Mouse (Mus musculus) liver, embryonic 14.5 days (tissue): ENCODE measurements around the gene Acaca. TPM values are rescaled to one million over a fixed set of nuclear protein-coding genes. Genes with fewer than 3 reads are reported as not detected.

ENCODE experiments used
- ATAC-seq: fragments of 200-750 bp; cut with Nextera tagmentation; 2 replicates; pipeline ENCODE4 v1.8.0; 2017; ENCODE audit warnings: moderate number of reproducible peaks, mild to moderate bottlenecking, moderate library complexity; ENCODE audit not compliant: insufficient read depth
- DNase-seq, 3 experiments: peaks; one replicate each; pipeline ENCODE4 v3.0.0-alpha.2; 2012 to 2013; ENCODE audit warnings: low read depth in 3 of 3, low spot score in 3 of 3
- H3K27ac ChIP-seq: fragments of 300-500 bp; sonication (generic); 2 replicates; pipeline ENCODE4 v1.5.1; 2014; ENCODE audit warnings: moderate library complexity, mild to moderate bottlenecking, control low read depth, inconsistent platforms
- H3K27me3 ChIP-seq: fragments of 300-500 bp; sonication (generic); 2 replicates; pipeline ENCODE4 v1.6.1; 2014; ENCODE audit warnings: mild to moderate bottlenecking, low read length, moderate library complexity; ENCODE audit not compliant: control insufficient read depth, insufficient read depth
- H3K36me3 ChIP-seq: fragments of 300-500 bp; sonication (generic); replicated peaks from 2 replicates; pipeline ENCODE4 v1.6.1; 2014; ENCODE audit warnings: low read depth; ENCODE audit not compliant: control insufficient read depth, insufficient read depth
- H3K4me1 ChIP-seq, 2 experiments: fragments of 200-500 bp in 1 of 2; fragments of 300-500 bp in 1 of 2; sonication (generic) in 1 of 2; replicated peaks; 2 replicates each; pipeline ENCODE4 v1.6.1; 2012 to 2014; ENCODE audit warnings: antibody characterized with exemption in 1 of 2, inconsistent platforms in 1 of 2, low read length in 1 of 2; ENCODE audit not compliant: control insufficient read depth in 2 of 2, insufficient read depth in 2 of 2
- H3K4me2 ChIP-seq: fragments of 300-500 bp; sonication (generic); 2 replicates; pipeline ENCODE4 v1.6.1; 2014; ENCODE audit warnings: low read depth, mild to moderate bottlenecking, control low read depth, moderate library complexity
- H3K4me3 ChIP-seq, 2 experiments: fragments of 200-500 bp in 1 of 2; fragments of 300-500 bp in 1 of 2; sonication (generic) in 1 of 2; 2 replicates each; pipeline ENCODE4 v1.5.1; 2012 to 2014; ENCODE audit warnings: low read depth in 2 of 2, low read length in 2 of 2, mild to moderate bottlenecking in 2 of 2, control low read depth in 1 of 2, inconsistent platforms in 1 of 2, moderate library complexity in 1 of 2; ENCODE audit not compliant: insufficient read depth in 1 of 2
- H3K9ac ChIP-seq: fragments of 300-500 bp; sonication (generic); replicated peaks from 2 replicates; pipeline ENCODE4 v1.6.1; 2014; ENCODE audit warnings: mild to moderate bottlenecking, control low read depth, moderate library complexity
- H3K9me3 ChIP-seq: fragments of 300-500 bp; sonication (generic); 2 replicates; pipeline ENCODE4 v1.6.1; 2016; ENCODE audit warnings: low read length, mixed read lengths; ENCODE audit not compliant: control insufficient read depth
- CTCF ChIP-seq: IDR thresholded peaks from 2 replicates; pipeline ENCODE4 v1.5.1; 2016; ENCODE audit warnings: antibody characterized with exemption, low read depth, control low read depth
- EP300 ChIP-seq: IDR thresholded peaks from 2 replicates; pipeline ENCODE4 v1.6.1; 2016; ENCODE audit warnings: antibody characterized with exemption, low read depth
- WGBS: fragments of 180-500 bp; shearing (Covaris S2); extraction: QIAGEN DNeasy Blood & Tissue Kit; methylation state at CpG from one replicate; pipeline ENCODE4 v1.1.7; 2014; ENCODE audit not compliant: insufficient replicate concordance; 5-methylcytosine and 5-hydroxymethylcytosine counted together
- polyA plus RNA-seq, 2 experiments: library from polyadenylated mRNA; depleted of rRNA in 1 of 2; stranded (reverse) in 1 of 2; unstranded in 1 of 2; fragments of >200 nt; fragmentation: Nextera tagmentation in 1 of 2; extraction: Ambion mirVana in 1 of 2; gene quantifications; 2 replicates each; pipeline versions ENCODE4 v1.2.1 to v1.2.3; 2012 to 2014

Acaca gene
- polyA plus RNA-seq, 2 experiments, result 4.7 to 6.6 TPM

- Histone ChIP-seq H3K27me3 (no peaks in the 10 kb centered on the region; the same call in 1 of the 2 replicates), H3K4me2 (no peak overlapping the region), H3K9ac (no peak overlapping the region), H3K9me3 (no peaks in the 10 kb centered on the region), H3K36me3 (peaks cover 7% of the 10 kb centered on the region), H3K4me3 (no peak overlapping the region; a peak in 1 of 4 replicates), H3K4me1 (0 out of 4 replicates have a peak, but pooled peaks cover 0 to 2% of the 10 kb centered on the region in 2 experiments), H3K27ac (no peak overlapping the region)
- no peak for DNase-seq
- TF ChIP-seq EP300 (no peak), CTCF (no peak)
- ATAC-seq, result no peak
- 69% methylated on average over 4 of the region's 4 CpGs for WGBS
These were observed 1.5 kb upstream of the Acaca start for GRCm38 (mm10) chr11:84127977-84128376.

DNA sequence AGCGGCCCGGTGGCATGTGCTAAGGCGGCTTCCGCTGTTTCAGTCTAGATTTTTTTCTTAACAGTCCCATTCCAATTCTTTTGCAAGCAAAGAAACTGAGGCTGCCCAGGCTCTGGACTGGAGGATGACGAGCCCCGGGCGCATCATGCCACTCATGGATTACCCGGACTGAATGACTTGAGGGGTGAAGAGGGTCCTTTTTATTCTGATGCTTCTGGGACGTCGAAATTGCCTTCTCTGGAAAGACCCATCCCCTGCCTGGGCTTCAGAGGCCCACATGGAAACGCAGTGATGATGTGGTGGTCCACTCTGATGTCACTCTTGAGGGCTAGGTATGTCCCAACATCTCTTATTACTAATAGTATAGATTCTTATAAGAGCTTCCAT is 320 bp downstream of the Acaca start:
- no peak; the same call in 1 of the 2 replicates for ATAC-seq

GRCm38 (mm10) chr11:84134331-84134860 is 4.9 kb downstream of the Acaca start:
- Histone ChIP-seq H3K4me3 (no peak overlapping the region), H3K36me3 (no peaks in the 10 kb centered on the region), H3K4me1 (no peaks in the 10 kb centered on the region; a peak in 1 of 4 replicates), H3K27me3 (no peaks in the 10 kb centered on the region; the same call in 1 of the 2 replicates), H3K9ac (no peak overlapping the region), H3K27ac (no peak overlapping the region), H3K4me2 (no peak overlapping the region), H3K9me3 (no peaks in the 10 kb centered on the region)
- ATAC-seq (no peak), DNase-seq (no peak)
- TF ChIP-seq CTCF, result peak; percentile 47; the same call in 1 of the 2 replicates
- TF ChIP-seq EP300, result no peak
- 76% methylated on average over 2 of the region's 2 CpGs for WGBS

More for the DNA sequence above, 320 bp downstream of the Acaca start:
- Histone ChIP-seq H3K4me3 (peak overlapping the region; percentile 34 to 86), H3K4me2 (peak overlapping the region; percentile 86), H3K4me1 (0 out of 4 replicates have a peak, but pooled peaks cover 0 to 2% of the 10 kb centered on the region in 2 experiments), H3K9ac (no peak overlapping the region; the same call in 1 of the 2 replicates), H3K27ac (no peak overlapping the region), H3K36me3 (peaks cover 7% of the 10 kb centered on the region), H3K27me3 (no peaks in the 10 kb centered on the region; the same call in 1 of the 2 replicates), H3K9me3 (no peaks in the 10 kb centered on the region)
- TF ChIP-seq EP300 (no peak), CTCF (no peak)
- 10% methylated on average over 11 of the region's 11 CpGs for WGBS
- no peak for DNase-seq

GRCm38 (mm10) chr11:84136453-84136852 is 7.0 kb downstream of the Acaca start:
- Histone ChIP-seq H3K36me3 (no peaks in the 10 kb centered on the region), H3K4me2 (no peak overlapping the region), H3K27ac (no peak overlapping the region), H3K9me3 (no peaks in the 10 kb centered on the region), H3K4me1 (no peaks in the 10 kb centered on the region; a peak in 1 of 4 replicates), H3K4me3 (no peak overlapping the region), H3K27me3 (no peaks in the 10 kb centered on the region), H3K9ac (no peak overlapping the region)
- ATAC-seq, result no peak
- TF ChIP-seq EP300, result no peak
- WGBS, result 60% methylated on average over 3 of the region's 3 CpGs
- no peak for DNase-seq

DNA sequence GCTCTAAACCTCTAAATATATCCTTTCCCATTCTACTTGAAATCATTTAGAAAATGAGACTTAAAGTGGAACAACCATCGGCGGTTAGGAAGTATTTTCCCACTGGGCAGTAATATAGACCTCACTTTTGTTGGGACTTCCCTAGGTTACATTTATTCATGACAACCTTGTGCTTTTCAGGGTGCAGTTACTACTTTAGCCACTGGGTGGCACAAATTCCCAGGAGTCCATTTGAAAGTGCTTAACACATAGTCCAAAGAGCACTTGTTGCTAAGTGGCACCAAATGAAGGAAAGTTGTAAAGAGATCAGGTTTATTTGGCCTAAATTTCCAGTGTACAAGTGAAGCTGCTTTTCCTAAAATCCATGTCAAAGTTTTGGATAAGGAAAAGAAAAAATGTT is 12.3 kb downstream of the Acaca start:
- no peaks in the 10 kb centered on the region for H3K36me3 ChIP-seq
- WGBS, result 30% methylated on average over 2 of the region's 2 CpGs
- H3K4me1 ChIP-seq, result no peaks in the 10 kb centered on the region; a peak in 2 of 4 replicates
- ATAC-seq (no peak), DNase-seq (peak; percentile 49 to 52 (median 51))
- no peaks in the 10 kb centered on the region for H3K27me3 ChIP-seq
- no peak overlapping the region for H3K4me2 ChIP-seq
- H3K9ac ChIP-seq, result no peak overlapping the region
- no peaks in the 10 kb centered on the region for H3K9me3 ChIP-seq
- TF ChIP-seq EP300 (no peak), CTCF (peak; percentile 74)
- no peak overlapping the region for H3K27ac ChIP-seq
- no peak overlapping the region for H3K4me3 ChIP-seq
